Mouse (Mus musculus): ENCODE results near the gene Nosip. TPM values are rescaled to one million over a fixed set of nuclear protein-coding genes. Genes with fewer than 3 reads are reported as not detected.

Gene Nosip
- total and polyA plus RNA-seq, 3 experiments, result 72.4 to 86.8 (median 81.4) TPM

- Histone ChIP-seq H3K79me2 (replicated peaks; ENCODE audit: control insufficient read depth, extremely low read depth, insufficient read depth, poor library complexity, severe bottlenecking) (peaks cover 51% of the 10 kb centered on the region), H3K27ac (ENCODE audit: insufficient read depth, low read depth) (no peak overlapping the region), H3K4me3 (replicated peaks in 1 of 3; ENCODE audit: low read depth in 2 of 3, low read length in 2 of 3, poor library complexity in 1 of 3) (no peak overlapping the region), H3K9me3 (replicated peaks; ENCODE audit: low read length) (no peaks in the 10 kb centered on the region), H3K4me1 (ENCODE audit: control insufficient read depth in 1 of 2, insufficient read depth in 2 of 2) (peaks cover 2 to 40% of the 10 kb centered on the region in 2 experiments), H3K4me2 (ENCODE audit: insufficient read depth, low read depth, poor library complexity, severe bottlenecking) (no peak overlapping the region), H3K27me3 (replicated peaks) (no peaks in the 10 kb centered on the region), H3K36me3 (replicated peaks in 1 of 2; ENCODE audit: control insufficient read depth in 1 of 2, insufficient read depth in 1 of 2, low read length in 1 of 2) (peaks cover 0 to 47% of the 10 kb centered on the region in 2 experiments), H3K9ac (ENCODE audit: insufficient read depth, low read depth) (no peak overlapping the region)
- DNase-seq (ENCODE audit: extremely low read depth), result peak; percentile 68
- no peak for TF ChIP-seq E2F4 (IDR thresholded peaks at IDR 0.05; ENCODE audit: insufficient replicate concordance, low read depth, low read length)
- peak; percentile 64 for TF ChIP-seq RAD21 (IDR thresholded peaks at IDR 0.05; ENCODE audit: low read depth, low read length)
- 0 out of 2 replicates have a peak, but pooled peaks have one; percentile 55 for TF ChIP-seq MAX (IDR thresholded peaks at IDR 0.05; ENCODE audit: low read length)
- TF ChIP-seq CTCF (conservative IDR thresholded peaks at IDR 0.05 in 1 of 2, IDR thresholded peaks at IDR 0.05 in 1 of 2; ENCODE audit: low read depth in 2 of 2, low read length in 2 of 2), result peak in 1 of 2 experiments; percentile 91; a peak in 3 of 4 replicates
- TF ChIP-seq POLR2A (IDR thresholded peaks at IDR 0.05; ENCODE audit: low read depth, low read length), result no peak
- peak; percentile 73 for TF ChIP-seq SMC3 (IDR thresholded peaks at IDR 0.05; ENCODE audit: low read depth, low read length)
- TF ChIP-seq CHD1 (IDR thresholded peaks at IDR 0.05; ENCODE audit: low read depth, low read length), result no peak
- no peak for TF ChIP-seq NRF1 (IDR thresholded peaks at IDR 0.05; ENCODE audit: low read depth, low read length)
- TF ChIP-seq ZKSCAN1 (IDR thresholded peaks at IDR 0.05; ENCODE audit: borderline replicate concordance, low read depth, low read length), result no peak
- peak; percentile 81 for TF ChIP-seq MYC (IDR thresholded peaks at IDR 0.05; ENCODE audit: low read depth, low read length)
- dilution Hi-C loops (cut with MboI; ENCODE audit: extremely low pct_ligation_motif_present, extremely low pct_unique_long_range_greater_than_20kb, low sequenced_read_pairs), result no loop called here
- in situ Hi-C loops (cut with MboI; ENCODE audit: low pct_ligation_motif_present, low pct_unique_long_range_greater_than_20kb, low sequenced_read_pairs), result no loop called here
These were observed 5.7 kb downstream of the Nosip start for GRCm38 (mm10) chr7:45068000-45068318.

- TF ChIP-seq USF1 (IDR thresholded peaks at IDR 0.05; ENCODE audit: low read depth, low read length), result no peak
- TF ChIP-seq ELF1 (IDR thresholded peaks at IDR 0.05; ENCODE audit: low read depth, low read length), result no peak
- TF ChIP-seq PAX5 (IDR thresholded peaks at IDR 0.05; ENCODE audit: low read length), result no peak
- no peak for TF ChIP-seq RAD21 (IDR thresholded peaks at IDR 0.05; ENCODE audit: low read depth, low read length)
- no peak for TF ChIP-seq SMC3 (IDR thresholded peaks at IDR 0.05; ENCODE audit: low read depth, low read length)
- no peak for TF ChIP-seq MXI1 (IDR thresholded peaks at IDR 0.05; ENCODE audit: low read depth, low read length)
- no peak for TF ChIP-seq SIN3A (IDR thresholded peaks at IDR 0.05; ENCODE audit: low read length)
- no peak for TF ChIP-seq JUN (IDR thresholded peaks at IDR 0.05; ENCODE audit: insufficient read depth, low read depth, low read length)
- TF ChIP-seq MAZ (IDR thresholded peaks at IDR 0.05; ENCODE audit: low read depth, low read length), result no peak
- no peak for TF ChIP-seq MAX (IDR thresholded peaks at IDR 0.05; ENCODE audit: low read length)
- no peak for TF ChIP-seq TCF12 (IDR thresholded peaks at IDR 0.05; ENCODE audit: low read depth, low read length)
- no peak for TF ChIP-seq ZC3H11A (IDR thresholded peaks at IDR 0.05; ENCODE audit: low read depth, low read length)
- no peak for TF ChIP-seq CHD1 (IDR thresholded peaks at IDR 0.05; ENCODE audit: low read depth, low read length)
- H3K79me2 ChIP-seq (replicated peaks; ENCODE audit: control insufficient read depth, extremely low read depth, insufficient read depth, poor library complexity, severe bottlenecking), result peaks cover 37% of the 10 kb centered on the region
- H3K4me2 ChIP-seq (ENCODE audit: insufficient read depth, low read depth, poor library complexity, severe bottlenecking), result no peak overlapping the region
- DNase-seq (ENCODE audit: extremely low read depth), result no peak
- no peak overlapping the region for H3K9ac ChIP-seq (ENCODE audit: insufficient read depth, low read depth)
- H3K9me3 ChIP-seq (replicated peaks; ENCODE audit: low read length), result no peaks in the 10 kb centered on the region
- H3K27ac ChIP-seq (ENCODE audit: insufficient read depth, low read depth), result no peak overlapping the region
- peaks cover 16 to 55% of the 10 kb centered on the region in 2 experiments for H3K36me3 ChIP-seq (replicated peaks in 1 of 2; ENCODE audit: control insufficient read depth in 1 of 2, insufficient read depth in 1 of 2, low read length in 1 of 2)
- H3K27me3 ChIP-seq (replicated peaks), result no peaks in the 10 kb centered on the region
- H3K4me3 ChIP-seq (replicated peaks in 1 of 3; ENCODE audit: low read depth in 2 of 3, low read length in 2 of 3, poor library complexity in 1 of 3), result no peak overlapping the region
- dilution Hi-C loops (cut with MboI; ENCODE audit: extremely low pct_ligation_motif_present, extremely low pct_unique_long_range_greater_than_20kb, low sequenced_read_pairs), result no loop called here
- H3K4me1 ChIP-seq (ENCODE audit: control insufficient read depth in 1 of 2, insufficient read depth in 2 of 2), result peaks cover 0 to 27% of the 10 kb centered on the region in 2 experiments; a peak in 2 of 4 replicates
- in situ Hi-C loops (cut with MboI; ENCODE audit: low pct_ligation_motif_present, low pct_unique_long_range_greater_than_20kb, low sequenced_read_pairs), result no loop called here
These were observed 7.4 kb downstream of the Nosip start for GRCm38 (mm10) chr7:45069671-45070070.

All from CH12.LX (cell line).